Mouse (Mus musculus): ENCODE data around the gene U2af2.
A peak's percentile ranks its signal among the peaks of the same experiment; 100 is the strongest.

U2af2 gene

DNA sequence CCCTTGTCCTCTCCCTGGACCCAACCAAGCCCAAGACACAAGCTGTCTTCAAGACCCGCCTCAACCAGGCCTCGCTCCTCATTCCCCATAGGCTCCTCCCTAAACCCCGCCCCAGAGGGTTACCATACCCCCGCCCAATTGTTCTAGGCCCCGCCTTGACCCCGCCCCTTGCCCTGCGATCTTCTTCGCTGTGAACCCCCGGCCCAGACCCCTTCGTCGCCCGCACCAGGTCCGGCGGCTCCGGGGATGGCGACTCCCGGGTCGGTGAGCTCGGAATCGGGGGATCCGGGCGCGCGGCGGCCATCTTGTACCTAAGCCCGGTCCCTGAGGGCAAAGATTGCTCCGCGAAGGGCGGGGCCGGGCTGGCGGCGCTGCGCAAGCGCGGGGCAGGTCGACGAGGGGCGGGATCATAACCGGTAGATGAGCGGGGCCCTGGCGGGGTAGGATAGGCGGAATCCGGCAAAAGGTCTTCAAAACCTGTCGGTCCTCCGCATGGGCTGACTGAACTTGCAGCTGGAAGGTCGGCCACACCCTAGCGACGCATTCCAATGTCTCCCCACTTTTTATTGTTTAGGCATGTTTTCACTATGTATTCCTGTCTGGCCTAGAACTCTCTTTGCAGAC lies 23.7 kb upstream of the U2af2 start, which contains the start of gene Zfp784:
Zfp784 (minus strand) TSS at position 338 of the 624 bp plus-strand sequence.
- DNase-seq = peak; percentile 96 to 97

DNA sequence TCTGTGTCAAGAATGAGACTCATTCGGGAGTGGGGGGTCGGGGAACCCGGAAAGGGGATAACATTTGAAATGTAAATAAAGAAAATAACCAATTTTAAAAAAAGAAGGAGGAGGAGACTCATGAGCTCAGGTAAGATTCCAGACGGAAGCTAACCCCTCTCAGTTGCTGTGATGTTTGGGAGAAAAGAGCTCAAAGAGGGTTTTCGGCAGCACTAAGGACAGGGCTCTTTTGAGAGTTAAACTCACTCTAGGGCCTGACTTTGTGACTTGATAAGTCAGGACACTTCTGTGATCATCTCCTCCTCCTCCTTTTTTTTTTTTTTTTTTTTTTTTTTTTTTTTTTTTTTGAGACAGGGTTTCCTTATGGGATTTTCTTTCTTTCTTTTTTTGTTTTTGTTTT lies 23.0 kb upstream of the U2af2 start:
- no peak for DNase-seq

DNA sequence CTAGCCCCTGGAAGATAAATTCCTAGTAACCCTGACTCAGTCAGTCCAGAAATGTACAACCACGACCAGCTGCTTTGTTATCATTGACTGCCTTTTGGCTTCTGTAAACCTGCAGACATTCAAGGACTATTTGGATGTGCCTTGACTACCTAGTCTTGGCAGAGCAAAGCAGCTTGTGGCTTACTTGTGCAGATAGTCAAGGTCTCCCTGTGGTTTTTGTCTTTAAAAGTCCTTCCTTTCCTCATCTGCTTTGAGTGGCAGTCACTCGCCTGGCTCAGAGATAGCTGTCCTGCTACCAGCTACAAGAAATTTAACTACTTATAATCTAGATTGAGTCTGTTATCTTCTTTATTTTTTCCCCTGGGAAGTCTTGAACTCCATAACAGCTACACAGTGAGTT lies 17.0 kb upstream of the U2af2 start:
- DNase-seq = no peak

DNA sequence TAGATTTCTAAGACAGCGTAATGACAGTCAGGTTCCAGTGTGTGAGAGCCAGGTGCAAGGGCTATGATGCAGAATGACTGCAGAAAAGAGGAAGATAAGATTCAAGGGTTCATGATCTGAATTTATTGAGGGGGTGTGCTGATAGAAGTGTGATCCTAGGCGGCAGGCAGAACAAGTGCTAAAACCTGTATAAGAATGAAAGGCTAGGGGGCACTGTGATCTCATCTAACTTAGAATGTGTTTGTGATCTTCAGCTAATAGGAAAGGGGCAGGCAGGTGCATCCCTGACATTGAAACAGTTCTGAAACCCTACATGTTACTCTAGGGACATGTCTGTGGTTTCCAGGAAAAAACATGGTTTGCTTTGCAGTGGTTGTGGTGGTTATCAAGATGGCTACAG lies 15.8 kb upstream of the U2af2 start:
- peak; percentile 26 to 32 for DNase-seq

DNA sequence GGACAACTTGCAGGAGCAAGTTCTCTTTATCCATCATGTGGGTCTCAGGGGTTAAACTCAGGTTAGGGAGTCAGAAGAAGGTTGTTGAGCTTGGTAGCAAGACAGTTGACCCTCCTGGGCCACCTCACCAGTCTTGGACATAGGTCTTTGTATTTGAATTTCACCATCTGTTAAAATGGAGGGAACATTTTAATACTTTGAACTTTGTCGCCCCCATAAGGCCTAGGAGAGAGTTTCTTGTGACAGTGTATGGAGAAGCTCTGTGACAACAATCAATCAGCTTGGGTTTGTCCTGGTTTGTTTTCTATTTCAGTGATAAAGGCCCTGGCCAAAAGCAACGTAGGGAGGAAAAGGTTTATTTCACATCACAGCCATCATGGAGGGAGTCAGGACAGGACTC lies 14.6 kb upstream of the U2af2 start:
- peak; percentile 61 to 63 for DNase-seq

DNA sequence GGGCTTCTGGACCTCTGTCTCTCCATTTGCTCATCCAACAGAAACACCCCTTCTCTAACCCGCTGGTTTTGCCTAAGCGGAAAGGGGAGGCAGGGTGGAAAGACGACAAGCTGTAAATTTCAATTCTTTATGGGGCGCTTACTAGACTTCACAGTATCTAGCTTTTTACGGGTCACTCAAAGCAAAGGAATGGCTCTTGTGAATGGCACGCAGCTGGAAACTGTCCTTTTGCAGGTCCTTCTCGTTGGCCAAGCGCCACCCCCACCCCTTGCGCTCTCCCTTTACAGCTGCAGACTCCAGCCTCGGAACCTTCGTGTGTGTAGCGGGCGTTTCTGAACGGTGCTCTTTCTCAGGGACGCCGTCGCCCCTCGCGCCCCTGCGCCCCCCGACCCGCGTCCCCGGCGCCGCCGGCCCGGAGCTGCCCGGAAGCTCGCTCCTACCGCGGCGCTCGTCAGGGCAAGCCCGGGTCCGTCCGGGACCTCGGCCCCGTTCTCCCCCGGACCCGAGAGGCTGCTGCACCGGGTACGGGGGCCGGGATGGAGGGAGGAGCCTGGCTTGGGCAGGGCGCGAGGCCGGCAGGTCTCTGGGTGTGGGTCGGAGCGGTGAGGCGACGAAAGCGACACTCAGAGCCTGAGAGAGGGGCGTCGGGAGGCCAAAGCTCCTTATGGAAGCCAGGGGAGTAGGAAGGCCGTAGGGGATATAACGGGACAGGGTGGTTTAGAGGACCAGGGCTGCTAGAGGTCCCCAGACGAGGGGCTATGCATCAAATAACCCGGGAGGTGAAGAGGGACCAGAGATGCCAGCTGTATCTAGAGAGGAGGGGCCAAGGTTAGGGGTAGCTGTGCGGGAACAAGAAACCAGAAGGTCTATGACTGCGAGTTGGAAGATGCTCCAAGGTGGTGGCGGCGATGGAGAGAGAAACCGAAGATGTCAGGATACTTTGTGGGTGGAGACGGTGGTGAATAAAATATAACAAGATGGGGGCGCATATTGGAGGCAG lies 10.4 kb upstream of the U2af2 start, which contains the start of gene Zfp580:
Zfp580 (plus strand) TSS at position 346 of the 1,000 bp plus-strand sequence.
- peak; percentile 73 to 79 for DNase-seq

DNA sequence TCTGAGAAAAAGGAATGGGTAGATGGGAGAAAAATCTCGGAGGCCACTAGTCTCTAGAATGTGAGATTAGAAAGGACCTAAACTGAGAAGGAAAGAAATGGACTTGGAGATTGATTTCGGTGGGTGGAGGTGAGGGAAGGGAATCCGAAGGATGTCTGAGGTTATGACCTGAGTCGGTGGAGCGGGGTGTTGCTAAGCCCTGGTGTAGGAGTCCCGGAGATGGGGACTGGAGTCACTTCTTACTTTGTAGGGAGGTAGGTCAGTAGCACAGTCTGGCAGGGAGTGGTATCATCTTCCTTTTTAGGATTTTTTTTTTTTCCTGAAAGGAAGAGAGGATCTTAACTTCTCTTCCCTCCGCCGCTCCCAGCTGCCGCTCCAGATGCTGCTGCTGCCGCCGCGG lies 9.5 kb upstream of the U2af2 start:
- peak; percentile 25 to 30 for DNase-seq

DNA sequence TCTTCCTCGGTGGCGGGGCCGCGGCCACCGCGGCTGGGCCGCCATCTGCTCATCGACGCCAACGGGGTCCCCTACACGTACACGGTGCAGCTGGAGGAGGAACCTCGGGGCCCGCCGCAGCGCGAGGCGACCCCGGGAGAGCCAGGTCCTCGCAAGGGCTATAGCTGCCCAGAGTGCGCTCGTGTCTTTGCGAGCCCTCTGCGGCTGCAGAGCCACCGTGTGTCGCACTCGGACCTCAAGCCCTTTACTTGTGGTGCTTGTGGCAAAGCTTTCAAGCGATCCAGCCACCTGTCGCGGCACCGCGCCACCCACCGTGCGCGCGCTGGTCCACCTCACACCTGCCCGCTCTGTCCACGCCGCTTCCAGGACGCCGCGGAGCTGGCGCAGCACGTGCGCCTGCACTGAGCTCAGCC lies 9.0 kb upstream of the U2af2 start:
- DNase-seq = peak in 1 of 2 experiments; percentile 18

DNA sequence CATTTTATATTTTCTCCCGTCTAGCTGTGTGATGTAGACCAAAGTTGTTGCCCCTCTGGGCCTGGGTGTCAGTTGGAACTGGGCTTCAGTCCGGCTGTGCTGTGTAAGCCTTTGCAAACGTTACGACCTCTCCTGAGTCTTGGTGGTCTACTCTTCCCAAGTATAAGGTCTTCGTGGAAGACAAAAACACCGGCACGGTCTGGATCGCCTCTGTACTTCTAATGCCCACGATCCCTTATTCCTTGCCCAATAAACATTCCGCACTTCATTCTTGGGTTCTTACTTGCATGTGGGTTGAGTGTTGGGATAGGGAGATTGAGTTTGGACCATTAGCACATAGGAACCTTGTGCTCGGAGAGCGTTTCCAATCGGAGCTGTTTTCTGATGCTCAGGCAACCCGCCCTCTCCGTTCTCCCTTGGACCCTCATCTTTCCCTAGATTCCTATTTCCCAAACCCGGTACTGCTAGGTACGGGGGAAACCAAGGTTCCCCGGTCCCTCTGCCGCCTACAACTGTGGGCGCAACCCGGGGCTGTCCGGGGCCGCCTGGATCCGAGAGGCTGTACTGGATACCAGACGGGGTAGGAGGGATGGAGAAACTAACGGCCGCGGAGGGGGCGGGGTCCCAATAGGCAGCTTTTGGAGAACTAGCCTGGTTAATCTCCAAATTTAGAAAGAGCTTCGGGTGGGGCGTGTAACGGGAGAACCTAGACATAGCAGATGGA lies 8.3 kb upstream of the U2af2 start:
- DNase-seq = no peak

DNA sequence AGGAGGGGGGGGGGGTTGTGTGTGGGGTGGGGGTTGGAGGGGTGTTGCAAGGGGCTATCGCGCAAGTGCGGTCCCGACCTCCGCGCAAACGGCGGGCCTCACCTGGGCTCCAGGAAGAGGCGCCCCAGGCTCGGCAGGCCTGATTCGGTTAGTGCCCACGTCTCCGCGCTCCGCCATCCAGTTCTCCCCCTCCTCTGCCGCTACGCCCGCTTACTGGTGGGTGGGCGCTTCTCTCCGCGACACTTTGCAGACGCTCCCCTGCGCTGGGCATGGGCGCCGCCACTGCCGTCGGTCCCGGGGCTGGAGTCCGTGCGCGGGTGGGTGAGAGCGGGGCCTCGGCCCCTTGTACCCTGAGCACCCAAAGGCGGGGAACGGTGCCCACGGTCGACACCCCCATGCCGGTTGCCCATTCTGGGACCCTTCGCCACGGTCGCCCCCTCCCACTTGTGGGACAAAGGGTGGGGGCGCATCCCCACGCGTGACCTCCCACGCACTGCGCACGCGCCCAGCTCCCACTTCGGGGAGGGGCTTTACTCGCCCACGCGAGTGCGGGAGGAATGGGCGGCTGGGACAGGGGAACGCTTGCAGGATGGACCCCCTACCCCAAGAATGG lies 5.2 kb upstream of the U2af2 start:
- no peak for DNase-seq

DNA sequence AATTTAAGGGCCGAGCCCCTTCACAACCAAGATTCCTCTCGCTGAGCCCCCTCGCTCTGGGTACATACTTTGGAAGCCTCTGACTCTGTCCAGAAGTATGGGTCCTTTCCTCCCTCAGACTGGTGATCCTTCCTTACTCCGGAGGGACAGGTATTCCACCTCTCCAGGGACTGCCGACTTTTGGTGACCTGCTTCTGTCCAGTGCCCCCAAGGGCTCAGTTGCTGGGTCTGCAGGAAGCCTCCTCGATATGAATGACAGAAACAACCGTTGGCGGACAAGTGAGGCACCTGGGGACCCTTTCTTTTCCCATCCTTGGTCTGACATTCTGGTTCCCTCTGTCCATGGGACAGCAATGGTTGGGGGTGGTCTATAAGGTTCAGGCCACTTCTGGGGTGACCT lies 4.6 kb upstream of the U2af2 start:
- DNase-seq = no peak

DNA sequence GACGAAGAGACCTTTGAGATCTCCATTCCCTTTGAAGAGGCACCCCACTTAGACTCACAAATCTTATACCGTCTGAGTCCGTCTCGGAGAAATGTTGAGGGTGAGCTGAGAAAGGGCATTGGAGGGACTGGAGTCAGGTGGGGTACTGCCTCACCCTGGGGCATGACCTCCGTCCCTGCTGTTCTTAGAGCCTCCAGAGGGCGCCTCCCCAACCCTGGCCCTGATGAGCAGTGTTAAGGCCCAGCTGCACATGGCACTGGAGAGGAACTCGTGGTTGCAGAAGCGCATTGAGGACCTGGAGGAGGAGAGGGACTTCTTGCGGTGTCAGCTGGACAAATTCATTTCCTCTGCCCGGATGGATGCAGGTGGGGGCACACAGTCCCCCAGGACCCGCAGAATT lies 4.1 kb upstream of the U2af2 start:
- peak; percentile 56 to 57 for DNase-seq

DNA sequence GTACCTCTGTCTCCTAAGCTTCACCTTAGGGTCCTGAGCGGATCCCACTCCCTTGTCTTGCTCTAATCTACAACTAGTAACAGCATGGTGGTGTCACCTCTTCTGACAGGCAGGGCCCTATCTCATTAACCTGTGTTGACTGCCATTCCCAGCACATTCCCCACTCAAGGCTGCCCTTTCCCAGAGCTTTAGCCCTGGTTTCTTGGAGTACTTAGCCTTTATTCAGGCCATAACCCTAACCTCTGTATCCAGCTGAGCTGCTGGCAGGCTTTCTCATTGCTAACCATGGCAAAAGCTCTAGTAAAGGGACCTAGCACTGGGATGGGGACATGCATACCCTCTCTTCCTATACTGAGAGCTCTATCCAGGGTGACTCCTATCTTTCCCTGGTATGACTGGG lies 3.3 kb upstream of the U2af2 start:
- no peak for DNase-seq

DNA sequence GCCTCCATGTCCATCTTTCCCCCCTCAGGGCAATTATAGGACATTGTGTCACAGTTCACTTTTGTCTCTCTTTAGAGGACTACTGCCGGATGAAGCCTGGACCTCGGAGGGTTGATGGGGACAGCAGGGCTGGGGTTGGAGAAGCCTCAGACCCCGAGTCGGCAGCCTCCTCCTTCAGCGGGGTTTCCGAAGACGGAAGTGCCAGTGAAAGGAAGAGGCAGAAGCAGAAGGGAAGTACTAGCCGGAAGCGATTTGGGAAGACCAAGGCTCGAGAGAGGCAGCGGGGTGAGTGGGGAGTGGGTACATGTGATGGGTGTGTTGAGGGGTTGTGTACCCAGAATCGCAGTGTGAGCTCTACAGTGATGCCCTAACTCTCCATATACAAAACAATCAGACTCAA lies 2.5 kb upstream of the U2af2 start:
- no peak for DNase-seq

DNA sequence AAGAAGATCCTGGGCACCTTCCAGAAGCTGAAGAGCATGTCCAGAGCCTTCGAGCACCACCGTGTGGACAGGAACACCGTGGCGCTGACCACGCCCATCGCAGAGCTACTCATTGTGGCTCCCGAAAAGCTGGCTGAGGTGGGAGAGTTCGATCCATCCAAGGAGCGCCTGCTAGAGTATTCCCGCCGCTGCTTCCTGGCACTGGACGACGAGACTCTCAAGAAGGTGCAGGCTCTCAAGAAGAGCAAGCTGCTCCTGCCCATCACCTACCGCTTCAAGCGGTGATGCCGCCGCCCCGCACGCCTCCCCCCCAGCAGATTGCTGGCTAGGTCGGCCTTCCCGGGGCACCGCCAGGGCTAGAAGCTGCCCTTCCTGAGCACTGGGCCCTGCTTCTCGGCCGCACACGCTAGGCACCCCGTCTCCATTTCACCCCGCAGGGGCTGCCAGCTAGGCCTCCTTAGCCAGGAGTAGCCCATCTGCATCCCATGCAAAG lies 1.7 kb upstream of the U2af2 start:
- peak; percentile 72 to 74 for DNase-seq

DNA sequence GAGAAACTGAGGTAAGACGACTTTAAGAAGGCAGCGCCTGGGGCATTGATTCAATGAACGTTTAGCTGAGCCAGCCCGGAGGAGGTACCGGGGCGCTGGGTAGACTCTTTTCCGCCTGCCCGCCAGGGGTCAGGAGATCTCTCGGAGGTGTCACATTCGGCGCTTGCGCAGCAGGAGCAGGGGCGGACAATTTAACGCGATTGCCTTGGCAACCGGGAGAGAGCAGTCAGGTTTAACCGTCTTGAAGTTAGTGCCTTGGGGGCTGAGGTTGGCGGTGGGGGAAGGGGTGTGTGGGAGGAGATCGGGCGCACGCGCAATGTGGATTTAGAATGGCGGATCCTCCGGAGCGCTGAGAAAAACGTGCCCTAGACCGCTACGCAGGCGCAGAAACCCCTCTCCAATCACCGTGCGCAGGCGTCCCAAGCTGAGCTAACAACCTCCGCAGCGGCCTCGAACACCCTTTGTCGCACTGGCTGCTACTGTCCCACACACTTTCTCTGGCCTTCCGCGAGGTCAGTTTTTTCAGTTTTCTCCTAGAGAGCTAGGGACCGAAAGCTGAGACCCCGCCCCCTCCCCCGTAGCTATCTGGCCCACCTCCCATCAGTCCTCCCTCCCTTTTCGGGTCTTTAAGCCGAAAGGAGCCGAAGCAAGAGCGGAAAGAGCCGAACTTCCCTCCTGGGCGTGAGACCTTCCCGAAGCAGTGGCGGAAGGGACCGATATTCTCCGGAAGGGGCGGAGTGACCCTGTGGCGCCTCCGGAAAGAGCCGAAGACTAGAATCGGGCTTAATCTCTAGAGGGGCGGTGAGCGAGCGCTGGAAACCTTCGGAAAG lies 784 bp upstream of the U2af2 start:
- DNase-seq = peak; percentile 95

DNA sequence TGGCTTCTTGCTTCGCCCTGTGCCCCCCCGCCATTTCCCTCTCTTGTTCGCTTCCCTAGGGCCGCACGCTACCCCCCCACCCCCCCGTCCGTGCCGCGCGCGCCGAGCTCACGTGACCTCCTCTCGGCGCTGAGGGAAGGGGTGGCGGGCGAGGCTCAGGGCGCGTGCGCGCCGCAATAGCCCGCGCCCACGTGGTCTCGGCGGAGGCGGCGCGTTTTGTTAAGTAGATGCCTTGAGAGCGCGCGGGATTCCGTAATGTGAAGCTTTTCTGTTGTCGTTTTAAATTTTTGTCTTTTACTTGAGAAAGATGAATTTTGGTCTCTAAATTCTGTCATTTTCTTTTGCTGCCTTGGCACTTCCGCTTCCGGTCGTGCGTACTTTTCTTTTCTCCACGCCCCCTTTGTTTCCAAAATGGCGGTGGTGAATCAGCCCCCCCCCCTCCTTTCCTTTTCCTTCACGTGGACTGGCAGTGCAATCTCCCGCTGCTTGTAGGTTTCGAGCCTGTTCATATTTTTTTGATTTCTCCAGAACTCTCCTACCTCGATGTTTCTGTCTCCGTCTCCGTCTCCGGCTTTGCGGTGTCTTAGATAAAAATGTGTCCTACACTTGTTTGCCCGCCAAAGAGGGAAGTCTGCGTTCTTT lies 538 bp downstream of the U2af2 start:
- peak; percentile 80 for DNase-seq

DNA sequence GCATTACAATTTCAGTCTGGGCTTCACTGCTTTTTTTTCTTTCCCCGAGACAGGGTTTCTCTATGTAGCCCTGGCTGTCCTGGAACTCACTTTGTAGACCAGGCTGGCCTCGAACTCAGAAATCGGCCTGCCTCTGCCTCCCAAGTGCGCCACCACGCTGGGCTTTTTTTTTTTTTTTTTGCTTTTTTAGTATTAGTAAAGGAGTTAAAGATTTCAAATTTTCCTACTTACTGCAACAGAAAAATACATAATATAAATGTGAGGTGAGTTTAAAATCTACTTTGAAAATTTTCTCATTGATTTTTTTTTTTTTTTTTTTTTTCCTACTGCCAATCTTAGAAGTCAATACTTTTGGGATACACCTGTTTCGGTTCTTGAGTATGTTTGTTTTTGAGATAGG lies 2.9 kb downstream of the U2af2 start:
- DNase-seq = no peak

DNA sequence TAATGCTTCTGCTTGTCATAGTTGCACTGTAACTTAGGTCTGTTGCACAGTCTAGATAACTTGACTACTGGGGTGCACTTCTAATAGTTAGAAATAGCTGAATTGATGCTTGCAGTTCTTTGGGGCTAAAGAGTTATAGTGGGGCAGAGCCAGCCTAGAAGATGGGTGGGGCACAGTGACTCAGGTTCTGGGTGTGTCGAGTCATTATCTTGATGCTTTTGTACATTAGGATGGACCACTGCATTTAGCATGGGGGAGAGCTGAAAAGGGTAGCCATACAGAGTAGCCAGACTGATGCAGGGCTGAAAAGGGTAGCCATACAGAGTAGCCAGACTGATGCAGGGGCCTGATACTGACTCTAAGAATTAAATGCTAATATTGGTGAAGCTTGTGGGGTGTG lies 11.6 kb downstream of the U2af2 start:
- no peak for DNase-seq

DNA sequence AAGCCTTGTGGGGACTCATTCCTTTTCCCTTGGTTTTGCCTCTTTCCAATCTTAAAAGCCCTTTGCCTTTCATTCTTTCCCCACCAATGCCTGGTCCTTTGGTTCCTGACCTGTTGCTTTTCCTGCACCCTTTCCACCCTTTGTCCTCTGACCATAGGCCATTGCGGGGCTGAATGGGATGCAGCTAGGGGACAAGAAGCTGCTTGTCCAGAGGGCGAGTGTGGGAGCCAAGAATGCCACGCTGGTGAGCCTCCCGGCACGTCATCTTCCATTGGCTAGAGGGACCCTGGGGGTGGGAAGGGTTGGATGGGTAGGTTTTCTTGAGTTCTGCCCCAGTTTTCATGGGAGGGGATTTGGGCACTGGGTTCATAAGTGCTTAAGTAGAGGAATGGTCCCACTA lies 13.0 kb downstream of the U2af2 start:
- no peak for DNase-seq

DNA sequence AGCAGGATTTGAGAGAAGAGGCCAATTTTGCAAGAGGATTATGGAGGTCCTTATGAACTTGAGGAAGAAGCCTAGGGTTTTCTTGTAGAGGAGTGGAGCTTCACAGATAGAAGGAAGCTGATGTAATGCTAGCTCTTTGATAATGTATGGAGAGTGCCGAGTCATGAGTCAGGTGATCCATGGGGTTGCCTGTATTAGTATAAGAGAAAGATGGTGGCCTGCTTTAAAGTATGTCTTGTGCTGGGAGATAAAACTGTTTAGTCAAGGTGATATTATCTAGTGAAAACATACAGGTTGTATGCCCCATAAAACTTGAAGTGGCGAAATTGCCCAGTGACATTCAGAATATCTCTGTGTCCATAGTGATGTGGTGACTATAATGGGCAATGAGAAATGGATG lies 15.0 kb downstream of the U2af2 start:
- DNase-seq = no peak

All from B cell, adult 2 months (primary cell).